Mouse (Mus musculus) liver, embryonic 12.5 days (tissue): ENCODE results near the gene Ccno. TPM values are rescaled to one million over a fixed set of nuclear protein-coding genes. Genes with fewer than 3 reads are reported as not detected.

Source experiments
- ATAC-seq: fragments of 200-750 bp; cut with Nextera tagmentation; 2 replicates; pipeline ENCODE4 v1.8.0; 2017; ENCODE audit warnings: moderate number of reproducible peaks, mild to moderate bottlenecking, moderate library complexity
- H3K27ac ChIP-seq: fragments of 300-500 bp; sonication (generic); 2 replicates; pipeline ENCODE4 v1.5.1; 2016; ENCODE audit warnings: mild to moderate bottlenecking
- H3K27me3 ChIP-seq: fragments of 300-500 bp; sonication (generic); replicated peaks from 2 replicates; pipeline ENCODE4 v1.6.1; 2016; ENCODE audit warnings: mild to moderate bottlenecking, moderate library complexity
- H3K36me3 ChIP-seq: fragments of 300-500 bp; sonication (generic); 2 replicates; pipeline ENCODE4 v1.6.1; 2016; ENCODE audit warnings: mild to moderate bottlenecking, moderate library complexity
- H3K4me1 ChIP-seq: fragments of 300-500 bp; sonication (generic); 2 replicates; pipeline ENCODE4 v1.6.1; 2016
- H3K4me2 ChIP-seq: fragments of 300-500 bp; sonication (generic); 2 replicates; pipeline ENCODE4 v1.6.1; 2016; ENCODE audit warnings: mild to moderate bottlenecking, moderate library complexity
- H3K4me3 ChIP-seq: fragments of 300-500 bp; sonication (generic); 2 replicates; pipeline ENCODE4 v1.5.1; 2016; ENCODE audit warnings: mild to moderate bottlenecking, moderate library complexity
- H3K9ac ChIP-seq: fragments of 300-500 bp; sonication (generic); 2 replicates; pipeline ENCODE4 v1.6.1; 2016; ENCODE audit warnings: mild to moderate bottlenecking, moderate library complexity
- H3K9me3 ChIP-seq: fragments of 300-500 bp; sonication (generic); replicated peaks from 2 replicates; pipeline ENCODE4 v1.6.1; 2016; ENCODE audit warnings: mild to moderate bottlenecking, moderate library complexity
- WGBS: fragments of 180-500 bp; shearing (Covaris S2); methylation state at CpG from one replicate; pipeline ENCODE4 v1.1.7; 2016; ENCODE audit not compliant: insufficient replicate concordance; 5-methylcytosine and 5-hydroxymethylcytosine counted together
- polyA plus RNA-seq: library from polyadenylated mRNA; unstranded; fragments of >200 nt; fragmentation: Nextera tagmentation; extraction: Ambion mirVana; gene quantifications from 2 replicates; pipeline ENCODE4 v1.2.1, GENCODE M21; 2016

Gene Ccno
- 0.11 and 0.22 TPM in 2 replicates for polyA plus RNA-seq

DNA sequence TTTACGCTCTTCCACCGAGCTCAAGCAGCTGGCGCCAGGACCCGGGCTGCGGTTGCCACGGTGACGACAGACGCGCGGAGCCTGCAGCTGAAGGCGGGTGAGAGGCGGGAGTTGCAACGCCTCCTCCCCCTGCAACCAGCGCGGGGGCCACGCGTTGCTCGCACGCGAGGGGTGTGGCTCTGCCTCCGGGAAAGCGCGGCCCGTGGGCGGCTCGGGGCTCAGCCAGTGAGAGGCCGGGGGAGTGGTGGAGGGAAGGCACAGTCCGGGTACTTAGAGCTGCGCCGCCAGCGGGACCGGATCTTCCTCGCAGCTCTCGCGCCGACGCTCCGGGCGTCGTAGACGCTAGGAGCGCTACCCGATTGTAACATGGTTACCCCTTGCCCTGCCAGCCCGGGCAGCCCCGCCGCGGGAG lies at the start of gene Ccno:
Gene Ccno, plus strand, starts transcription at position 271 of the 412 bp plus-strand sequence.
- H3K4me2 ChIP-seq: peak within 1 kb of the TSS; percentile 82
- H3K9ac ChIP-seq: no peak within 1 kb of the TSS
- no peak within 1 kb of the TSS for H3K27ac ChIP-seq
- peak; percentile 87 for ATAC-seq
- H3K4me3 ChIP-seq: peak within 1 kb of the TSS; percentile 50
- H3K36me3 ChIP-seq: no peaks in the 10 kb centered on the region
- WGBS: 0% methylated on average over 45 of the region's 47 CpGs
- no peaks in the 10 kb centered on the region for H3K9me3 ChIP-seq
- H3K27me3 ChIP-seq: peaks cover 94% of the 10 kb centered on the region
- H3K4me1 ChIP-seq: peaks cover 17% of the 10 kb centered on the region

DNA sequence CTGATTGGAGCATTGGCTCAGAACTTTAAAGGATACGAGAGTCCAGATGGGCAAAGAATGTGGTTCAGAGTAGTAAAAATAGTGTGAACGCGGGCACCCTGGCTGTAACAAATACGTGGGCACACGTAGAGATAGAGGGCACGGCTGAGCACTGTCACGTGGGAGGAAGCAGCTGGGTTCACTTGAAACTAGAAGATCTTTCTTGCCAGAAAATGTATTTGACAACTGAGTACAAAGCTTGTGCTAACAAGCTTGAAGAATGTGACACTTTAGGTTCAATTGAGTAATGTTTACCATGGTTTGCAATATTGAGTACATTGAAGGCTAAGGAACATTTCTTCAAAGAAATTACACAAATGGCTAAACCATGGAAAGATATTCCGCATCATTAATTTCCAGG lies 49.5 kb upstream of the Ccno start:
- Histone ChIP-seq H3K9ac (no peak overlapping the region), H3K27ac (no peak overlapping the region), H3K27me3 (no peaks in the 10 kb centered on the region), H3K9me3 (no peaks in the 10 kb centered on the region), H3K4me3 (no peak overlapping the region), H3K4me2 (no peak overlapping the region), H3K36me3 (peaks cover 67% of the 10 kb centered on the region), H3K4me1 (peaks cover 14% of the 10 kb centered on the region)
- ATAC-seq: no peak
- WGBS: 82% methylated on average over 8 of the region's 8 CpGs

DNA sequence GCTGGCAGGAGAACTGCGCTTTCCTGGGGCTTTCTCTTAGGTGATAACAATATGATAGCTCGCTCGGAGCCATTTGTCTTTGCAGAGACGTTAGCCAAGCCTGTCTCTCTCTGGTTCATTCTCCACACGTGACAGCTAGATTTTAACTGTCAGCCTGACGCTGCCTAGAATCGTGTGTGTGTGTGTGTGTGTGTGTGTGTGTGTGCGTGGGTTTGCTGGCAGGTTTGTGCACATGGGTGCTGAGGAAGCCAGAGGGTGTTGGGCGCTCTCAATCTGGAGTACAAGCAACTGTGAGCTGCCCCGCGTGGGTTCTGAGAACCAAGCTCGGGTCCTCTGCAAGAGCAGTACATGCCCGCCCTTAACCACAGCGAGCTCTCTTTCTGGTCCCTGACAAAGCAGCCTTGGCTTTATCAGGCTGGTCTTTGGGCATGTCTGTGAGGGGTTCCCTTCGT lies 45.7 kb upstream of the Ccno start:
- peak overlapping the region; percentile 41 for H3K4me2 ChIP-seq
- 30% methylated on average over 15 of the region's 15 CpGs for WGBS

DNA sequence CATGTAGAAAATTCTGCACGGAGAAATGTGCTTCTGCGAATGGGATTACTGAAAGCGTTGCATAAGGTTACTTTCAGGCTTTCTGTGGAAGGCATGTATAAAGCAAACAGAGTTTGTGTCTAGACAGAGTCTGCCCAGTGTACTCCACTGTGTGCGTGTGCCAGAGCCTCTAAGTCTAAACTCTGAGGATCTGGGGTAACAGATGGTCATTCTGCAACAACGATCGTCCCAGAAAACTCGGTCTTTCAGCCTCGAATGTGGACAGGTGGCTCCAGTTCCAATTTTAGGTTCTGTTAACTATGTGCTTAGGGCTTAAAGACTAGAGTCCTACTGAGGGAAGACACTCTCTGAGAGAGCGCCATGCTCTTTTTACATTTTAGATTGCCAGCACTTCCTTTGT lies 42.3 kb upstream of the Ccno start:
- H3K9me3 ChIP-seq: no peaks in the 10 kb centered on the region
- no peak for ATAC-seq
- peaks cover 83% of the 10 kb centered on the region for H3K36me3 ChIP-seq

More for the DNA sequence above, 45.7 kb upstream of the Ccno start:
- H3K4me3 ChIP-seq: 0 out of 2 replicates have a peak overlapping the region, but pooled peaks have one; percentile 4
- ATAC-seq: peak; percentile 83
- H3K27ac ChIP-seq: peak overlapping the region; percentile 48; the same call in 1 of the 2 replicates
- H3K9me3 ChIP-seq: no peaks in the 10 kb centered on the region
- peaks cover 78% of the 10 kb centered on the region for H3K36me3 ChIP-seq
- peak overlapping the region; percentile 22; the same call in 1 of the 2 replicates for H3K9ac ChIP-seq
- peaks cover 14% of the 10 kb centered on the region for H3K4me1 ChIP-seq
- H3K27me3 ChIP-seq: no peaks in the 10 kb centered on the region

DNA sequence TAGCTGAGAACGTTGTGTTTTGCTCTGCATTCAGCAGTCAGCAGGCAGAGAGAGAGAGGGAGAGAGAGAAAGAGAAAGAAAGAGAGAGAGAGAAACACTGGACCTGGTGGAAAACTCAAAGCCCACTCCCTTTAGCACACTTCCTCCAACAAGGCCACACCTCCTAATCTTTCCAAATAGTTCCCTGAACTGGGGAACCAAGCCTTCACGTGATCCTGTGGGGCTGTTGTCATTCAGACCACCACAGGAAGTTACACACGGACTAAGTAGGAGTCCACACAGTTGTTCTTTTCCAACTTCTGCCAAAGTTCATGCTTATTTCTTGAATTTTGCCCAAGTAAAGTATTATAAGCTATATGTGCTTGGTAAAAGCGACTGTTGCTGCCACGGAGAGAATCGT lies 41.7 kb upstream of the Ccno start:
- Histone ChIP-seq H3K27ac (no peak overlapping the region), H3K27me3 (no peaks in the 10 kb centered on the region), H3K9ac (no peak overlapping the region), H3K4me1 (peaks cover 14% of the 10 kb centered on the region), H3K36me3 (peaks cover 89% of the 10 kb centered on the region), H3K9me3 (no peaks in the 10 kb centered on the region), H3K4me3 (no peak overlapping the region), H3K4me2 (no peak overlapping the region)
- WGBS: 72% methylated on average over 6 of the region's 6 CpGs
- ATAC-seq: no peak

More for the DNA sequence above, 42.3 kb upstream of the Ccno start:
- H3K4me1 ChIP-seq: peaks cover 14% of the 10 kb centered on the region
- H3K4me2 ChIP-seq: no peak overlapping the region
- H3K9ac ChIP-seq: no peak overlapping the region
- WGBS: 91% methylated on average over 9 of the region's 9 CpGs
- H3K4me3 ChIP-seq: no peak overlapping the region
- H3K27me3 ChIP-seq: no peaks in the 10 kb centered on the region
- H3K27ac ChIP-seq: no peak overlapping the region

DNA sequence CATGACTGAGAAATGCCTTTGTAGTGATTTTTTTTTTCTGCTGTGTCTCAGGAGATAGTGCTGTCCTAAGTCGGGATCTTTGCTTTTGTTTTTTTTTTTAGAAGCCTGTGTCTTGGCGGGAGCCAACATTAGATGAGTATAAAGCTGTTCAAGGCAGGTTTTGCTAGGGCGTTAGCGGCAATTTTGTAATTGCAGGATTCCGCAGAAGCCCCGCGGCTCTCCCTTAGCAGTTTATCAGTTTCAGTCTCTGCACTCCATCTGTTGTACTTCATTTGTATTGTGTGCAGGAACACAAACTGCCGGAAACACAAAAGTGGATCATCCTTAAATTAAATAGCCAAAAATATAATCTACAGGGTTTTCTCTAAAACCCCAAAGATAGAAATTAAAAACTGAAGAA lies 33.5 kb upstream of the Ccno start:
- H3K27ac ChIP-seq: no peak overlapping the region
- H3K9me3 ChIP-seq: no peaks in the 10 kb centered on the region
- no peak overlapping the region for H3K4me3 ChIP-seq
- peaks cover 86% of the 10 kb centered on the region for H3K36me3 ChIP-seq
- ATAC-seq: no peak
- no peaks in the 10 kb centered on the region for H3K4me1 ChIP-seq
- WGBS: 85% methylated on average over 8 of the region's 8 CpGs
- no peak overlapping the region for H3K4me2 ChIP-seq
- no peaks in the 10 kb centered on the region for H3K27me3 ChIP-seq
- no peak overlapping the region for H3K9ac ChIP-seq

DNA sequence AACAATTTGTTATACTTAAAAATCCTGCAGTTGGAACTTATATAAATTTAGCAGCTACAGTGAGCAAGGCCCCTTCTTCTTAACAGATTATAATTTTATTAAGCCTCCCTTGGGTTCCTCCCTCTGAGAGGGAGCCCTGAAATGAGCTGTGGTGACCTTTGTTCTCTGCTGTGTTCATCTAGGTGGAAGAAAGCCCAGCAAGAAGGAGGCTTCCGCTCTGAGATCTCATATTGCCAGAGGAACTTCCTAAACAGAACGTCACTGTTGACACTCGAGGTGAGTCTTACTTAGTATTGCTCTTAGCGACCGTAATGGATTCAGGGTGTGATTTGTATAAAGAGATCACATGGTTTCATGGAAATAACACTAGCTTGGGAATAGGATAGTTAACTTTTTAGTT lies 24.5 kb upstream of the Ccno start:
- Histone ChIP-seq H3K9me3 (no peaks in the 10 kb centered on the region), H3K4me3 (no peak overlapping the region), H3K9ac (no peak overlapping the region), H3K4me1 (no peaks in the 10 kb centered on the region), H3K4me2 (no peak overlapping the region), H3K27ac (no peak overlapping the region), H3K36me3 (peaks cover 71% of the 10 kb centered on the region), H3K27me3 (no peaks in the 10 kb centered on the region)
- 83% methylated on average over 5 of the region's 5 CpGs for WGBS
- ATAC-seq: no peak

DNA sequence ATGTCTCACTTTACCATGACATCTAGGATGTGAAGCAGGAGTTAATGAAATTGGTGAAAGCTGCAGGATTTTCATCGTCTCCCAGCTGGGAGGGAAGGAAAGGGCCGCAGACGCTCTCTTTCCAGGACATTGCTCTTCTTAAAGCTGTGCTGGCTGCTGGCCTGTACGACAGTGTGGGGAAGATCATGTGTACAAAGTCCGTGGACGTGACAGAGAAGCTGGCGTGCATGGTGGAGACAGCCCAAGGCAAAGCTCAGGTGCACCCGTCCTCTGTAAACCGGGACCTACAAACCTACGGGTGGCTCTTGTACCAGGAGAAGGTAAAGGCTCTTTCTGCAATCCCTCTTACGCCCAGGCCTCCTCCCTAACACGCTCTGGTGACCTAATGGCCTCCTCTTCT lies 23.2 kb upstream of the Ccno start:
- peaks cover 68% of the 10 kb centered on the region for H3K36me3 ChIP-seq
- H3K4me3 ChIP-seq: no peak overlapping the region
- no peaks in the 10 kb centered on the region for H3K27me3 ChIP-seq
- H3K4me2 ChIP-seq: no peak overlapping the region
- no peak overlapping the region for H3K27ac ChIP-seq
- H3K4me1 ChIP-seq: no peaks in the 10 kb centered on the region
- no peak for ATAC-seq
- H3K9me3 ChIP-seq: no peaks in the 10 kb centered on the region
- WGBS: 92% methylated on average over 12 of the region's 12 CpGs
- H3K9ac ChIP-seq: no peak overlapping the region

DNA sequence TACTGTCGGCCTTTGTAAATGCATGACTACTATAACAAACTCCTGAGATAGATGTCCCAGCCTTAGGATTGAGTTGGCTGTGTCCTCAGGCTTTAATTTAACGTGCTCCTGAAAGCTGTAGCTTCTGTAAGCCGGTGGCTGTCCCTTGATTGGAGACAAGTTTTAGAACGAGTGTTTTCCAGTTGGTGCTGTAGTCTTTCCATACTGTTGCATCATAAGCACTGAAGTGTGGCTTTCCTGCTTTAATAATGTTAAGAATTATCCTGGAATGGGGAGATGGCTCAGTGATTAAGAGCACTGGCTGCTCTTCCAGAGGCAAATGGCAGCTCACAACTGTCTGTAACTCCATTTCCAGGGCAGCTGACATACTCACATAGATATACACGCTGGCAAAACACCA lies 20.3 kb upstream of the Ccno start:
- H3K4me2 ChIP-seq: no peak overlapping the region
- H3K27ac ChIP-seq: no peak overlapping the region
- ATAC-seq: no peak
- no peaks in the 10 kb centered on the region for H3K9me3 ChIP-seq
- peaks cover 56% of the 10 kb centered on the region for H3K36me3 ChIP-seq
- no peak overlapping the region for H3K9ac ChIP-seq
- H3K27me3 ChIP-seq: no peaks in the 10 kb centered on the region
- 80% methylated on average over 5 of the region's 5 CpGs for WGBS
- no peak overlapping the region for H3K4me3 ChIP-seq
- no peaks in the 10 kb centered on the region for H3K4me1 ChIP-seq

DNA sequence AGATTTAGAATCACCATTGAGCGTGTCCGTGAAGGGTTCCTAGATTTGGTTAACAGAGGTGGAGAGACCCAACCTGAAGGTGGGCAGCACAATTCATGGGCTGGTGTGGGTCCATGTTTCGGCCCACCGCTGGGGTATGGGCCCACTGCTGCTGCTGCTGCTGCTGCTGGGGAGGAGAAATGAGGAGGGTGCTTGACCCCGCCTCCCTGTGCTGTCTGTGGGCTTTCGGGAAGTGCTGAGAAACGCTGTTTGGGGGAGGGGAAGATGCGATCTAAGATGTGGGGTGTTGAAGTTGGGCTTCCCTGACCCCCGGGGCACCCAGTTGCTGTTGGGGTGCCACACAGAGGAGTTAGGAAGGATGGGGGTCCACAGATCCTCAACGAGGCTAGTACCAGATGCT lies 10.9 kb upstream of the Ccno start:
- Histone ChIP-seq H3K27ac (no peak overlapping the region), H3K27me3 (peaks cover 49% of the 10 kb centered on the region), H3K9ac (no peak overlapping the region), H3K36me3 (no peaks in the 10 kb centered on the region), H3K4me1 (no peaks in the 10 kb centered on the region), H3K4me3 (no peak overlapping the region), H3K4me2 (0 out of 2 replicates have a peak overlapping the region, but pooled peaks have one; percentile 16), H3K9me3 (no peaks in the 10 kb centered on the region)
- ATAC-seq: no peak
- WGBS: 29% methylated on average over 10 of the region's 10 CpGs

DNA sequence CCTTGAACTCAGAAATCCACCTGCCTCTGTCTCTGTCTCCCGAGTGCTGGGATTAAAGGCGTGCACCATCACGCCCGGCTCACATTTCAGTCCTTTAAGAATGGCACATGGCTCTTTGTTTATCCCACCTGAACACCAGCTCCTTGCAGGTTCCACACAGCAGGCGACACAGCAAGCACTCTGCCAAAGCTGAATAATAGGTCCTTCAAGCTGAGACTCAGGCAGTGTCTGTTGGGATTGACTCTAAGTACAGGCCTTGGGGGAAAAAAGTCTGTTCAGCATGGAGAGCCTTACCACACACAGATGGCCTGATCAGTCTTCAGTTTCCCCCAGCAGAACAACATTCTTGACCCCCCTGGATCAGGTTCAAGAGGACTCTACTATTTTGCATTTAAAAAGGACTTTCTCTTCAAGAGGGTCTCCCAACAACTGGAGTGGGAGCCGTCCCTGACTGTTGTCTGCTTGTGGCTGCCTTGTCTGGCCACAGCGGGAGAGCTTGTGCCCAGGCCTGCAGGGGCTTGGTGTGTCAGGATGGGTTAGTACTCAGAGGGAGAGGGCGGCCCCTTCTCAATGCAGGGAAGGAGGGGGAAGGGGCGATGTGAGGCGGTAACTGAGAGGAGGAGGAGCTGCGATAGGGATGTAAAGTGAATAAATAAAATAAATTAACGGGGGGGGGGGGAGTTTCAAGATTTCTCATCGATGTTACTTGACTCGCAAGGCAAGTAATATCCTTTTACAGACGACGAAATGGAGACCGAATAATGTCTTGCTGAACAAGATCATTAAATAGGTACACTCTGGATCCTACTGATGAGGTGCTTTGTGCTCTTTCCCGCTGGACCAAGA lies 1.8 kb upstream of the Ccno start:
- Histone ChIP-seq H3K4me2 (no peak overlapping the region), H3K27me3 (peaks cover 85% of the 10 kb centered on the region), H3K9me3 (no peaks in the 10 kb centered on the region), H3K9ac (no peak overlapping the region), H3K4me1 (peaks cover 17% of the 10 kb centered on the region), H3K4me3 (no peak overlapping the region), H3K27ac (no peak overlapping the region), H3K36me3 (no peaks in the 10 kb centered on the region)
- 13% methylated on average over 18 of the region's 18 CpGs for WGBS
- ATAC-seq: no peak

DNA sequence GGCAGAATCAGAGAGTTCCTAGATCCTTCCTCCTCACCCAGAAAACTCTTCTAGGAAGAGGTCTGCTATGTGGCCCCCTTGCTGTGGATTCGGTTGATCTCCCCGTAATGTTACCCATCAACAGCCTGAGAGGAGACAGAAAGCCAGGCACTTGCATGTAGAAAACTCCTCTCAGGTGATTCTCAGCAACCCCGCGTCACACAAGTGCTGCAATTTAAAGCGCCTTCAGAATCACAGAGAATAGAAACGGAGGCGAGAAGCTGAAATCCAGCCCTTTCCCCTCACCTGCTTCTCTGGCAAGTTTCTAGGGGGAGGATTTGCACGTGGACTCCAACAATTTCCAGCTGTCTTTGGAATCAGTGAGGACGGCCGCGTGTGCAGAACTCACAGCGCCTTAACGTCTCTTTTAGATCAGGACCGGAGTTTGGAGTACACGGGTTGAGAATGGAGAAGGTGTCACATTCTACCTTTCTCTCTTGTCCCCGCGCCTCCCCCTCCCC lies 1.1 kb upstream of the Ccno start:
- H3K36me3 ChIP-seq: no peaks in the 10 kb centered on the region
- no peak overlapping the region for H3K27ac ChIP-seq
- H3K4me1 ChIP-seq: peaks cover 17% of the 10 kb centered on the region
- ATAC-seq: no peak
- H3K4me2 ChIP-seq: peak overlapping the region; percentile 82
- H3K4me3 ChIP-seq: no peak overlapping the region
- H3K9ac ChIP-seq: no peak overlapping the region
- peaks cover 91% of the 10 kb centered on the region for H3K27me3 ChIP-seq
- no peaks in the 10 kb centered on the region for H3K9me3 ChIP-seq
- WGBS: 3% methylated on average over 17 of the region's 17 CpGs
